Mouse (Mus musculus): Measurements from ENCODE around the gene Tsnax. TPM values are rescaled to one million over a fixed set of nuclear protein-coding genes. Genes with fewer than 3 reads are reported as not detected.

Gene Tsnax
- polyA plus RNA-seq, 2 experiments: 122 to 137 TPM

GRCm38 (mm10) chr8:125028841-125029240, 16.0 kb downstream of the Tsnax start:
- TF ChIP-seq POLR2A (IDR thresholded peaks at IDR 0.05; ENCODE audit: borderline replicate concordance, extremely low read depth, insufficient read depth, insufficient read length): no peak
- DNase-seq (ENCODE audit: low spot score) (no peak), ATAC-seq (ENCODE audit: low FRiP score, low read depth) (no peak)
- H3K9me3 ChIP-seq (ENCODE audit: control insufficient read depth, low read length): no peaks in the 10 kb centered on the region
- H3K27ac ChIP-seq (replicated peaks; ENCODE audit: low read depth, low read length): no peak overlapping the region
- H3K4me3 ChIP-seq (replicated peaks; ENCODE audit: low read length): no peak overlapping the region
- H3K4me1 ChIP-seq (ENCODE audit: control insufficient read depth, insufficient read depth, low read length): no peaks in the 10 kb centered on the region
- WGBS: 88% methylated on average over 5 of the region's 5 CpGs
- H3K9ac ChIP-seq (ENCODE audit: low read depth, low read length, severe bottlenecking): no peak overlapping the region
- H3K36me3 ChIP-seq (ENCODE audit: control insufficient read depth, insufficient read depth, low read length): peaks cover 83% of the 10 kb centered on the region
- no peak overlapping the region for H3K4me2 ChIP-seq (replicated peaks; ENCODE audit: low read depth, low read length, severe bottlenecking)
- no peaks in the 10 kb centered on the region for H3K27me3 ChIP-seq (ENCODE audit: control insufficient read depth, insufficient read depth, low read length)

- ATAC-seq (ENCODE audit: low FRiP score, low read depth) (no peak), DNase-seq (ENCODE audit: low spot score) (no peak)
- TF ChIP-seq POLR2A (IDR thresholded peaks at IDR 0.05; ENCODE audit: borderline replicate concordance, extremely low read depth, insufficient read depth, insufficient read length): no peak
- Histone ChIP-seq H3K9ac (ENCODE audit: low read depth, low read length, severe bottlenecking) (no peak overlapping the region), H3K4me3 (replicated peaks; ENCODE audit: low read length) (no peak overlapping the region), H3K27ac (replicated peaks; ENCODE audit: low read depth, low read length) (no peak overlapping the region), H3K27me3 (ENCODE audit: control insufficient read depth, insufficient read depth, low read length) (no peaks in the 10 kb centered on the region), H3K4me1 (ENCODE audit: control insufficient read depth, insufficient read depth, low read length) (no peaks in the 10 kb centered on the region), H3K36me3 (ENCODE audit: control insufficient read depth, insufficient read depth, low read length) (peaks cover 72% of the 10 kb centered on the region), H3K4me2 (replicated peaks; ENCODE audit: low read depth, low read length, severe bottlenecking) (no peak overlapping the region), H3K9me3 (ENCODE audit: control insufficient read depth, low read length) (no peaks in the 10 kb centered on the region)
- WGBS: 74% methylated on average over 5 of the region's 5 CpGs
Measured at GRCm38 (mm10) chr8:125031276-125031675, 18.5 kb downstream of the Tsnax start.

- H3K9ac ChIP-seq (ENCODE audit: low read depth, low read length, severe bottlenecking): no peak overlapping the region
- TF ChIP-seq POLR2A (IDR thresholded peaks at IDR 0.05; ENCODE audit: borderline replicate concordance, extremely low read depth, insufficient read depth, insufficient read length): no peak
- H3K9me3 ChIP-seq (ENCODE audit: control insufficient read depth, low read length): no peaks in the 10 kb centered on the region
- no peak overlapping the region for H3K27ac ChIP-seq (replicated peaks; ENCODE audit: low read depth, low read length)
- WGBS: 44% methylated on average over 8 of the region's 8 CpGs
- H3K4me3 ChIP-seq (replicated peaks; ENCODE audit: low read length): no peak overlapping the region
- H3K4me2 ChIP-seq (replicated peaks; ENCODE audit: low read depth, low read length, severe bottlenecking): no peak overlapping the region
- ATAC-seq (ENCODE audit: low FRiP score, low read depth) (no peak), DNase-seq (ENCODE audit: low spot score) (no peak)
- H3K36me3 ChIP-seq (ENCODE audit: control insufficient read depth, insufficient read depth, low read length): peaks cover 61% of the 10 kb centered on the region
- H3K4me1 ChIP-seq (ENCODE audit: control insufficient read depth, insufficient read depth, low read length): no peaks in the 10 kb centered on the region
- no peaks in the 10 kb centered on the region for H3K27me3 ChIP-seq (ENCODE audit: control insufficient read depth, insufficient read depth, low read length)
Measured at GRCm38 (mm10) chr8:125034669-125035068, 21.9 kb downstream of the Tsnax start.

DNA sequence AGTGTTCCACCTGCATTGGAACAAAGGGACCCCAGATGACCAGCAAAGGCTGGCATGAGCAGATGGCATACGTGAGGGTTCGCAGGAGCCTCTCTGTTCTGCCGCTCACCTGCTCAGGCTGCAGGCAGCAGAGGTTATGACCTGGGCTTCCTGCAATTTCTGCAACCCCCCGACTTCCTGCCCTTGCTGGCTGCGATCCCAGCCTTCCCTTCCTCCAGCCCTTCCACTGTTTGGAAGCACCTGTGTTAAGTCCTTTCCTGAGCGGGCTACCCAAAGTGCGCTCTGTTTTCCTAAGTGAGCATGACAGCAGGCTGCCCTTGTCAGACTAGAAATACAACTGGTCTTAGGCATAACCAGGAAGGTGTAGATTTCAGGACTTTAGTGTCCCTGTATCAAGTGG, 24.3 kb downstream of the Tsnax start:
- Histone ChIP-seq H3K27me3 (ENCODE audit: control insufficient read depth, insufficient read depth, low read length) (no peaks in the 10 kb centered on the region), H3K36me3 (ENCODE audit: control insufficient read depth, insufficient read depth, low read length) (peaks cover 42% of the 10 kb centered on the region), H3K9me3 (ENCODE audit: control insufficient read depth, low read length) (no peaks in the 10 kb centered on the region), H3K4me2 (replicated peaks; ENCODE audit: low read depth, low read length, severe bottlenecking) (no peak overlapping the region), H3K9ac (ENCODE audit: low read depth, low read length, severe bottlenecking) (no peak overlapping the region), H3K4me3 (replicated peaks; ENCODE audit: low read length) (no peak overlapping the region), H3K27ac (replicated peaks; ENCODE audit: low read depth, low read length) (no peak overlapping the region), H3K4me1 (ENCODE audit: control insufficient read depth, insufficient read depth, low read length) (no peaks in the 10 kb centered on the region)
- DNase-seq (ENCODE audit: low spot score) (no peak), ATAC-seq (ENCODE audit: low FRiP score, low read depth) (no peak)
- 72% methylated on average over 7 of the region's 7 CpGs for WGBS
- TF ChIP-seq POLR2A (IDR thresholded peaks at IDR 0.05; ENCODE audit: borderline replicate concordance, extremely low read depth, insufficient read depth, insufficient read length): no peak

- H3K36me3 ChIP-seq (ENCODE audit: control insufficient read depth, insufficient read depth, low read length): peaks cover 27% of the 10 kb centered on the region
- H3K9ac ChIP-seq (ENCODE audit: low read depth, low read length, severe bottlenecking): no peak overlapping the region
- TF ChIP-seq POLR2A (IDR thresholded peaks at IDR 0.05; ENCODE audit: borderline replicate concordance, extremely low read depth, insufficient read depth, insufficient read length): no peak
- no peak overlapping the region for H3K27ac ChIP-seq (replicated peaks; ENCODE audit: low read depth, low read length)
- whole genome bisulfite sequencing: 81% methylated on average over 15 of the region's 15 CpGs
- no peak overlapping the region for H3K4me3 ChIP-seq (replicated peaks; ENCODE audit: low read length)
- no peak overlapping the region for H3K4me2 ChIP-seq (replicated peaks; ENCODE audit: low read depth, low read length, severe bottlenecking)
- no peaks in the 10 kb centered on the region for H3K27me3 ChIP-seq (ENCODE audit: control insufficient read depth, insufficient read depth, low read length)
- peaks cover 5% of the 10 kb centered on the region; the same call in 1 of the 2 replicates for H3K4me1 ChIP-seq (ENCODE audit: control insufficient read depth, insufficient read depth, low read length)
- no peak for DNase-seq (ENCODE audit: low spot score)
- H3K9me3 ChIP-seq (ENCODE audit: control insufficient read depth, low read length): no peaks in the 10 kb centered on the region
- no peak for ATAC-seq (ENCODE audit: low FRiP score, low read depth)
Measured at GRCm38 (mm10) chr8:125038731-125039130, 25.9 kb downstream of the Tsnax start.

Data from limb, embryonic 14.5 days (tissue).